Mouse (Mus musculus) ES-E14 (cell line): ENCODE measurements at regions not wholly inside any gene's neighbourhood (a gene's known extent, or its start where the extent isn't known, plus 50 kb on each side); places are given as distances from the start of the nearest gene placed in this dataset.

Experiments
- CHD2 ChIP-seq: IDR thresholded peaks from 2 replicates; pipeline ENCODE4 v1.6.1; 2014; ENCODE audit warnings: mild to moderate bottlenecking, low read depth, low read length, inconsistent platforms
- HCFC1 ChIP-seq: IDR thresholded peaks from 2 replicates; pipeline ENCODE4 v1.6.1; 2012; ENCODE audit warnings: low read length, inconsistent platforms, borderline replicate concordance; ENCODE audit not compliant: insufficient read depth
- ZC3H11A ChIP-seq: IDR thresholded peaks from 2 replicates; pipeline ENCODE4 v1.6.1; 2012; ENCODE audit warnings: low read depth, mild to moderate bottlenecking, inconsistent platforms, low read length, borderline replicate concordance
- ZNF384 ChIP-seq: IDR thresholded peaks from 2 replicates; pipeline ENCODE4 v1.6.1; 2012; ENCODE audit warnings: low read depth, low read length, inconsistent platforms

DNA sequence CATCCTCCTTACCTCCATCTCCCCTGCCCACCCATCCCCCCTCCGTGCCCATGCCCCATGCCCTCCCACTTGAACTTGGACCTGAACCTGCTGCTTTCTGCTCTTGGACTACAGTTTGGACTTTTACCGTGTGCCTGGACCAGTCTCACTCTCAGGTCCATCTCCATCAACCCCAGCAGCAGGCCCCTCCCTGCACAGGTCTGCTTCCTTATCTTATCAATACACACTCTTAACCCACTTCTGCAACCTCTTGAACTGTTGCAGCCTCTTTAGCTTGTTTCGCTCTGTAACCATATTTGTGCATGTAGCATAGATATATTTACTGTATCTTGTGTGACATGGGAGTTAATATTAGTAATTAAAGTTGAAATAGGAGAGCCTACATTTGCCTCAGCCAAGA lies 457.8 kb upstream of the Kcnab2 start:
- TF ChIP-seq ZNF384 (no peak), HCFC1 (no peak), CHD2 (no peak), ZC3H11A (no peak)
